Mouse (Mus musculus) liver, embryonic 15.5 days (tissue): ENCODE data around the gene Psme2. TPM values are rescaled to one million over a fixed set of nuclear protein-coding genes. Genes with fewer than 3 reads are reported as not detected.

ENCODE experiments used
- ATAC-seq: fragments of 200-750 bp; cut with Nextera tagmentation; 2 replicates; pipeline ENCODE4 v1.8.0; 2017; ENCODE audit warnings: moderate number of reproducible peaks, mild to moderate bottlenecking, moderate library complexity; ENCODE audit not compliant: insufficient read depth
- H3K27ac ChIP-seq: fragments of 300-500 bp; sonication (generic); replicated peaks from 2 replicates; pipeline ENCODE4 v1.5.1; 2015; ENCODE audit warnings: mild to moderate bottlenecking, inconsistent platforms
- H3K27me3 ChIP-seq: fragments of 300-500 bp; sonication (generic); 2 replicates; pipeline ENCODE4 v1.6.1; 2015; ENCODE audit warnings: mild to moderate bottlenecking, inconsistent platforms
- H3K36me3 ChIP-seq: fragments of 300-500 bp; sonication (generic); replicated peaks from 2 replicates; pipeline ENCODE4 v1.6.1; 2015; ENCODE audit warnings: moderate library complexity, mild to moderate bottlenecking, inconsistent platforms
- H3K4me1 ChIP-seq: fragments of 300-500 bp; sonication (generic); replicated peaks from 2 replicates; pipeline ENCODE4 v1.6.1; 2015; ENCODE audit warnings: inconsistent platforms
- H3K4me2 ChIP-seq: fragments of 300-500 bp; sonication (generic); 2 replicates; pipeline ENCODE4 v1.6.1; 2015; ENCODE audit warnings: moderate library complexity, mild to moderate bottlenecking, inconsistent platforms
- H3K4me3 ChIP-seq: fragments of 300-500 bp; sonication (generic); replicated peaks from 2 replicates; pipeline ENCODE4 v1.5.1; 2015; ENCODE audit warnings: mild to moderate bottlenecking, inconsistent platforms
- H3K9ac ChIP-seq: fragments of 300-500 bp; sonication (generic); 2 replicates; pipeline ENCODE4 v1.6.1; 2015; ENCODE audit warnings: moderate library complexity, mild to moderate bottlenecking, inconsistent platforms
- H3K9me3 ChIP-seq: fragments of 300-500 bp; sonication (generic); replicated peaks from 2 replicates; pipeline ENCODE4 v1.6.1; 2016; ENCODE audit warnings: inconsistent platforms
- WGBS: fragments of 180-500 bp; shearing (Covaris S2); methylation state at CpG from one replicate; pipeline ENCODE4 v1.1.7; 2015; ENCODE audit warnings: mixed read lengths; ENCODE audit not compliant: insufficient replicate concordance; 5-methylcytosine and 5-hydroxymethylcytosine counted together
- polyA plus RNA-seq: library from polyadenylated mRNA; unstranded; fragments of >200 nt; fragmentation: Nextera tagmentation; extraction: Ambion mirVana; gene quantifications from 2 replicates; pipeline ENCODE4 v1.2.1, GENCODE M21; 2015

Psme2 gene
- 173 and 191 TPM in 2 replicates for polyA plus RNA-seq

GRCm38 (mm10) chr14:55590748-55591330 is at the start of gene Psme2:
Gene Psme2 (minus strand): TSS chr14:55591113.
- peak within 1 kb of the TSS; percentile 99 for H3K27ac ChIP-seq
- no peaks in the 10 kb centered on the region for H3K27me3 ChIP-seq
- ATAC-seq = peak; percentile 88
- WGBS = under 1% methylated on average over 22 of the region's 22 CpGs
- peak within 1 kb of the TSS; percentile 93 for H3K4me3 ChIP-seq
- H3K9me3 ChIP-seq = no peaks in the 10 kb centered on the region
- peak within 1 kb of the TSS; percentile 94 for H3K4me2 ChIP-seq
- peaks cover 39% of the 10 kb centered on the region for H3K36me3 ChIP-seq
- peak within 1 kb of the TSS; percentile 96 for H3K9ac ChIP-seq
- H3K4me1 ChIP-seq = peaks cover 59% of the 10 kb centered on the region

GRCm38 (mm10) chr14:55637795-55638194 is 46.9 kb upstream of the Psme2 start, which contains the start of gene Gm49378:
Gene Gm49378 (minus strand): TSS chr14:55637895.
- Histone ChIP-seq H3K9ac (no peak within 1 kb of the TSS), H3K4me3 (no peak within 1 kb of the TSS), H3K4me1 (peaks cover 50% of the 10 kb centered on the region), H3K4me2 (no peak within 1 kb of the TSS), H3K36me3 (peaks cover 75% of the 10 kb centered on the region), H3K27me3 (no peaks in the 10 kb centered on the region), H3K27ac (no peak within 1 kb of the TSS), H3K9me3 (no peaks in the 10 kb centered on the region)
- no peak for ATAC-seq
- 89% methylated on average over 9 of the region's 9 CpGs for WGBS

- Histone ChIP-seq H3K4me2 (peak within 1 kb of the TSS; percentile 97), H3K4me1 (peaks cover 30% of the 10 kb centered on the region), H3K4me3 (peak within 1 kb of the TSS; percentile 67), H3K36me3 (peaks cover 84% of the 10 kb centered on the region), H3K9me3 (no peaks in the 10 kb centered on the region), H3K9ac (peak within 1 kb of the TSS; percentile 58), H3K27me3 (no peaks in the 10 kb centered on the region), H3K27ac (peak within 1 kb of the TSS; percentile 65)
- ATAC-seq = peak; percentile 78
- under 1% methylated on average over 33 of the region's 33 CpGs for WGBS
Observed at GRCm38 (mm10) chr14:55635523-55636007, 44.7 kb upstream of the Psme2 start, which contains the start of gene Ipo4. Gene Ipo4 (minus strand): TSS chr14:55635957.

DNA sequence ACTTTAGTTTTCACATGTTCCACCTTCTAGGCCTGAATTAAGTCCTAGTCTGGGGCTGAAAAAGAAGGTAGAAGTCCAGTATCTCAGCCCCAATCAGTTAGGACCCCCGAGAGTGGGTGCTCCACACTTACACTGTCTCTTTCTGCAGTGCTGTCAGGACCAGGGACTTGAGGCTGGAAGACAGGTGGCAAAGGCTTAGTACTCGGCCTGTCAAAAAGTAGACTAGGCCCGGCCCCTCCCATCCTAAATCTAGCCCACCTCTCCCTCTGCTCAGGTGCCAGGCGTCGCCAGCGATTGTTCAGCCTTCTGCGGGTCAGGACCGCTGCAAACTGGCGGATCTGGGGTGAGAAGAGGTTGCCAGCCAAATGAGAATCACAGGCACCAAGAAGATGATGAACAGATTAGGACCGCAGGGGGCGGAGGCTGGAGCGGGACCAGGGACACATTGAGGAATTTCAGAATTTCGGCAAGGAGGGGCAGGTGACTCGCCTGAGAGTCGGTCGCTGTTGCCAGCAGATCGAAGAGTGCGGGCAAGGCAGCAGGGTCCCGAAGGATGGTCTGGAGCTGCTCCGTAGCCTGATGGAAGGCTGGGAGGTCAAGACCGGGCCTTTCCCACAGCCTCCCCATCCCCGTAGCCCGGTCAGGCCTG is 44.1 kb upstream of the Psme2 start:
- peaks cover 84% of the 10 kb centered on the region for H3K36me3 ChIP-seq
- 4% methylated on average over 23 of the region's 23 CpGs for WGBS
- ATAC-seq = peak; percentile 38
- peak overlapping the region; percentile 97 for H3K4me2 ChIP-seq
- peak overlapping the region; percentile 67 for H3K4me3 ChIP-seq
- H3K27me3 ChIP-seq = no peaks in the 10 kb centered on the region
- peaks cover 26% of the 10 kb centered on the region for H3K4me1 ChIP-seq
- no peaks in the 10 kb centered on the region for H3K9me3 ChIP-seq
- peak overlapping the region; percentile 58 for H3K9ac ChIP-seq
- peak overlapping the region; percentile 65; the same call in 1 of the 2 replicates for H3K27ac ChIP-seq

GRCm38 (mm10) chr14:55629312-55629711 is 38.4 kb upstream of the Psme2 start:
- Histone ChIP-seq H3K4me3 (no peak overlapping the region), H3K27me3 (no peaks in the 10 kb centered on the region), H3K4me1 (peaks cover 21% of the 10 kb centered on the region), H3K9ac (no peak overlapping the region), H3K9me3 (no peaks in the 10 kb centered on the region), H3K27ac (no peak overlapping the region), H3K4me2 (no peak overlapping the region), H3K36me3 (peaks cover 100% of the 10 kb centered on the region)
- WGBS = 34% methylated on average over 5 of the region's 5 CpGs
- no peak for ATAC-seq

DNA sequence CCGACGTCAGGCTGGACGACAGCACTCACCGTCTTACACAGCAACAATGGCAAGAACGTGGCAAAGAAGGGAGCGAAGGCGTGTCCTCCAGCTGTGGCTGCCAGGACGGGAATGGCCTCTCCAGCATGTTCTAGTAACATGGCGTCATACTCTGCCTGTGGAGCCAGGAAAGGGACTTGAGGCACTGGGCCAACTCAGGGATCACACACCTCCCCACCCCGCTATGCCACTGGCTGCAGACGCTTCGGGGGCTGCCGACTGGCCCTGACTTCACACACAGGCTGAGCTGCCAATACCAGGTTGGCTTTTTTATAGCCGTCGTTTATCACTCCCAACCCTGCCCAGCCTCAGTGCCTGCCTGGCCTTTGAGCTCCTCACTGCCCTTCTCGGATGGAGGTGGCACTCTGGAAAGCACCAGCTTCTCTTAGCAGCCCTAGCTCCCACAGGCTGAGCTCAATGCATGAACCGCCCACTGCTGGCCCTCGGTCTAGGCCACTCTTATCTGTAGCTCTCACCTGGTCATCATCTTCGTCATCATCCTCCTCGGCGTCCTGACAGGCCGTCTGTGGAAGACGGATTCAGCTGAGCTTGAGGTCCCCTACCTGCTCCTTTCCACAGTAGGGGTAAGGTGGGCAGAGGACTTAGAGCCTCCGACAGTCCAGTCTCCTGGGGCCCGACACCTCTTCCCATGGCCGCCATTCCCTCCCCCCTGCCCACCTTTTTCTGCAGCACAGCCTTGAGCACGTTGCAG is 37.3 kb upstream of the Psme2 start:
- peaks cover 89% of the 10 kb centered on the region for H3K36me3 ChIP-seq
- no peak overlapping the region for H3K4me2 ChIP-seq
- H3K27me3 ChIP-seq = no peaks in the 10 kb centered on the region
- ATAC-seq = peak; percentile 52
- no peaks in the 10 kb centered on the region for H3K9me3 ChIP-seq
- 77% methylated on average over 27 of the region's 27 CpGs for WGBS
- H3K4me3 ChIP-seq = no peak overlapping the region
- no peak overlapping the region for H3K9ac ChIP-seq
- peaks cover 21% of the 10 kb centered on the region for H3K4me1 ChIP-seq
- H3K27ac ChIP-seq = no peak overlapping the region

DNA sequence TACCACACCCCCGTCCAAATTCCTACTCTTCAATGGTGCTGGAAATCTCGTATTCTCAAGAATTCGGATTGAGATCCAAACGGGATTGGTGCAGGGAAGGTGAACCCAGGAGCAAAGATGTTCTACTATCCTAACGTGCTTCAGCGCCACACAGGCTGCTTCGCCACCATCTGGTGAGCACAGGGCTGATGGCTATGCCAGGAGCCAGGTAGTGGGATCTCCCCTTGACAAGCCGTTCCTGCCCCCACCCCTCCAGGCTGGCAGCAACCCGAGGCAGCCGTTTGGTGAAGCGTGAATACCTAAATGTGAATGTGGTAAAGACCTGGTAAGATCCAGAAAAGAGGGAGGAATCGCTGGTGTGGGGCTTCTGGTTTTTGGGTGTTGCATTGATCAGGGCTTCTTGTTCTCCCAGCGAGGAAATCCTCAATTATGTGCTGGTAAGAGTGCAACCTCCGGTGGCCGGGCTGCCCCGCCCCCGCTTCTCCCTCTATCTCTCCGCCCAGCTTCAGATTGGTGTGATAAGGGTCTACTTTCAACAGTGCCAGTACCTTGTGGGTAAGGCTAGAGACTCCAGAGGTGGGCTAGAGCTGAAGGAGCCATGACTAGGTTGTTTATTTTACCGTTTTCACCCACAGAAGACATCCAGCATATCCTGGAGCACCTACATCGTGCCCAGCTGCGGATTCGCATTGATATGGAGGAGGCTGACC is 27.7 kb upstream of the Psme2 start:
- H3K4me2 ChIP-seq = peak overlapping the region; percentile 77
- no peaks in the 10 kb centered on the region for H3K9me3 ChIP-seq
- H3K27ac ChIP-seq = peak overlapping the region; percentile 48; the same call in 1 of the 2 replicates
- H3K9ac ChIP-seq = peak overlapping the region; percentile 39; the same call in 1 of the 2 replicates
- 20% methylated on average over 22 of the region's 22 CpGs for WGBS
- peaks cover 62% of the 10 kb centered on the region for H3K4me1 ChIP-seq
- H3K4me3 ChIP-seq = peak overlapping the region; percentile 43
- H3K36me3 ChIP-seq = no peaks in the 10 kb centered on the region
- no peaks in the 10 kb centered on the region for H3K27me3 ChIP-seq
- ATAC-seq = peak; percentile 38

DNA sequence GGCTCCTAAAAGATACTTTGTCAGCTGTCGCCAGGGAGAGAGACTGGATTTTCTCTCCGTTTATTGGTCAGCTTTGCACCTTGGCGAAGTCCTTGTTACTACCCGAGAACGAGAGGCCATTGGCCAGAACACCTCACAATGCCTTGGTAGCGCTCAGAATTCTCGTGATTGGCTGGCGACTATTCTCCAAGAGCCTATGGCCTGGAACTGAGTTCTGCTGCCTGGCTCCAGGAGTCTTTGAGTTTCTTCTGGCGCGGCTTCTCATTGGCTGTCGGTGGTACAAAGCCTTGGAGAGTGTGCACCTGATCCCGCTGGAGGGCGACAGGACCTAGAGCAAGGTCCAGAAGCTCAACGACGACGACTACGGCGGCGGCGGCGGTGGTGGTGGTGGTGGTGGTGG is 26.9 kb upstream of the Psme2 start, which contains the start of gene Rec8:
Gene Rec8, plus strand, starts transcription at position 216 of the 400 bp plus-strand sequence.
- Histone ChIP-seq H3K9me3 (no peaks in the 10 kb centered on the region), H3K9ac (peak within 1 kb of the TSS; percentile 39; the same call in 1 of the 2 replicates), H3K27ac (peak within 1 kb of the TSS; percentile 55), H3K4me1 (peaks cover 67% of the 10 kb centered on the region), H3K36me3 (no peaks in the 10 kb centered on the region), H3K27me3 (no peaks in the 10 kb centered on the region), H3K4me3 (peak within 1 kb of the TSS; percentile 43), H3K4me2 (peak within 1 kb of the TSS; percentile 77)
- WGBS = 30% methylated on average over 21 of the region's 21 CpGs
- peak; percentile 68 for ATAC-seq

DNA sequence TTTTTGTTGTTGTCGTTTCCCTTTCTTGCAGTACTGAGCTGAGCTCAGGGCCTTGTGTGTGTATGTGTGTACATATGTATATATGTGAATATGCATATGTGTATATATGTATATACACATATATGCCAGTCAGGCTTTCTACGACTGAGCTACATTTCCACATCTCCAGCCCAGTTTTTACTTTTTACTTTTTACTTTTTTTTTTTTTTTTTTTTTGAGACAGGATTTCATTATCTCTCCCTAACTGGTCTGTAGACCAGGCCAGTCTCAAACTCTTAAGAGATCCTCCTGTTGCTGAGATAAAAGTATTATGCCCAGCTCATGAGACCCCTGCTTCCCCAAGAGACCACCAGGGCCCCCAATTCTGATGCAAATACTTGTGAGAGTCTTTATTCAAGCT is 25.9 kb upstream of the Psme2 start:
- Histone ChIP-seq H3K27me3 (no peaks in the 10 kb centered on the region), H3K36me3 (no peaks in the 10 kb centered on the region), H3K9me3 (no peaks in the 10 kb centered on the region), H3K9ac (no peak overlapping the region), H3K27ac (peak overlapping the region; percentile 86), H3K4me2 (no peak overlapping the region; the same call in 1 of the 2 replicates), H3K4me1 (peaks cover 67% of the 10 kb centered on the region), H3K4me3 (no peak overlapping the region)
- ATAC-seq = no peak
- WGBS = 50% methylated on average over 2 of the region's 2 CpGs

- no peak for ATAC-seq
- Histone ChIP-seq H3K9me3 (no peaks in the 10 kb centered on the region), H3K4me2 (no peak overlapping the region), H3K27me3 (no peaks in the 10 kb centered on the region), H3K9ac (no peak overlapping the region), H3K4me1 (peaks cover 63% of the 10 kb centered on the region), H3K4me3 (no peak overlapping the region), H3K27ac (peak overlapping the region; percentile 86), H3K36me3 (peaks cover 3% of the 10 kb centered on the region)
- 63% methylated on average over 2 of the region's 2 CpGs for WGBS
Observed at GRCm38 (mm10) chr14:55615876-55616275, 25.0 kb upstream of the Psme2 start.
